Mouse (Mus musculus): ENCODE data around the gene Aldh1a1. TPM values are rescaled to one million over a fixed set of nuclear protein-coding genes. Genes with fewer than 3 reads are reported as not detected.

The Aldh1a1 gene
- 1 to 10 TPM in 1 of 2 experiments, under 1 TPM in 1; 0.43 to 2.7 TPM for polyA plus RNA-seq (2017; shearing (Covaris generic))

DNA sequence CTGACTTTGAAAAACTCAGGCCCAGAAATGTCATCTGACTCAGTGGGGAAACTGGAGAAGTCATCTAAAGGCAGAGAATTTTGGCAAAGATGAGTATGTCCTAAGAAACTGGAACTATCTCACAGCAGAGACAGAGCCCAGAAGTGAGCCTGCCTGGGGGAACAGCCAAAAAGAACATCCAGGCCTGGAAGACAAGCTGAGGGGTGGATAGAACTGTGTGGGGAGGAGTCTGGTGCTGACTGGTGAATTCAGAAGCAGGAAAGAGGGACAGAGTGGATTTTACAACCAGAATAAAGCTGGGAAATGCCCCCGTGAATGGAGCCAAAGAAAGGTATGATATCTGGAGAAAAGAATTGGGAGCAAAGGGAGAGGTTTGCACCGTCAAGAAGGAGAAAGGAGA lies at the start of gene Aldh1a1:
Aldh1a1 (plus strand) TSS at position 225 of the 400 bp plus-strand sequence.

Other genes with a start within 250 kb of the Aldh1a1 start
- gene Anxa1, start 101.8 kb upstream of the Aldh1a1 start, polyA plus RNA-seq (2017; shearing (Covaris generic)): 10 to 100 TPM in 1 of 2 experiments, 1 to 10 TPM in 1; 7.2 to 30.3 TPM
- gene Aldh1a7, start 234.8 kb downstream of the Aldh1a1 start, polyA plus RNA-seq (2017; shearing (Covaris generic)): not detected